Mouse (Mus musculus) erythroblast, adult 5-6 weeks (primary cell): ENCODE data around the gene Iqsec2. TPM values are rescaled to one million over a fixed set of nuclear protein-coding genes. Genes with fewer than 3 reads are reported as not detected.

Experiments
- ATAC-seq: replicated peaks from 2 replicates; pipeline ENCODE4 v1.8.0; 2016; ENCODE audit warnings: moderate number of reproducible peaks, mild to moderate bottlenecking, moderate TSS enrichment, inconsistent platforms; ENCODE audit not compliant: poor library complexity, low FRiP score, severe bottlenecking
- total RNA-seq, 2 experiments: library from RNA; stranded (forward) in 1 of 2; stranded (reverse) in 1 of 2; fragments of 150-400 nt in 1 of 2; fragments of 200-764, 138-1000 nt in 1 of 2; gene quantifications; 2 replicates each; pipeline versions ENCODE4 v1.2.3 to v1.2.4; 2015 to 2017; ENCODE audit warnings: low replicate concordance in 2 of 2

Iqsec2 gene
- total RNA-seq (2015; ENCODE audit: low replicate concordance) = 0.84 and 1.2 TPM in 2 replicates
- 0.26 TPM in 1 of 2 replicates, not detected in the other for total RNA-seq (2017; ENCODE audit: low replicate concordance)

- no peak for ATAC-seq
Measured at GRCm38 (mm10) chrX:152143941-152144741, at the start of gene Iqsec2. Gene Iqsec2 (plus strand): TSS chrX:152144268.

- no peak for ATAC-seq
Measured at GRCm38 (mm10) chrX:152097572-152097971, 46.5 kb upstream of the Iqsec2 start.

- ATAC-seq = no peak
Measured at GRCm38 (mm10) chrX:152121687-152122086, 22.4 kb upstream of the Iqsec2 start.

- ATAC-seq = no peak
Measured at GRCm38 (mm10) chrX:152130777-152131176, 13.3 kb upstream of the Iqsec2 start.

- ATAC-seq = no peak
Measured at GRCm38 (mm10) chrX:152132029-152132428, 12.0 kb upstream of the Iqsec2 start.

- ATAC-seq = no peak
Measured at GRCm38 (mm10) chrX:152135195-152135594, 8.9 kb upstream of the Iqsec2 start.

GRCm38 (mm10) chrX:152144742-152145214, 710 bp downstream of the Iqsec2 start:
- no peak for ATAC-seq

GRCm38 (mm10) chrX:152146150-152146549, 2.1 kb downstream of the Iqsec2 start:
- no peak for ATAC-seq

GRCm38 (mm10) chrX:152146691-152147090, 2.6 kb downstream of the Iqsec2 start:
- ATAC-seq = no peak

- ATAC-seq = 0 out of 2 replicates have a peak, but pooled peaks have one; percentile 49
Measured at GRCm38 (mm10) chrX:152147451-152148116, 3.5 kb downstream of the Iqsec2 start.

GRCm38 (mm10) chrX:152148706-152149105, 4.6 kb downstream of the Iqsec2 start:
- no peak for ATAC-seq

GRCm38 (mm10) chrX:152151709-152152108, 7.6 kb downstream of the Iqsec2 start:
- ATAC-seq = no peak

- no peak for ATAC-seq
Measured at GRCm38 (mm10) chrX:152158294-152158693, 14.2 kb downstream of the Iqsec2 start.

- no peak for ATAC-seq
Measured at GRCm38 (mm10) chrX:152161404-152161803, 17.3 kb downstream of the Iqsec2 start.

GRCm38 (mm10) chrX:152164061-152164460, 20.0 kb downstream of the Iqsec2 start:
- ATAC-seq = no peak

- no peak for ATAC-seq
Measured at GRCm38 (mm10) chrX:152166161-152166560, 22.1 kb downstream of the Iqsec2 start.

GRCm38 (mm10) chrX:152168521-152168920, 24.5 kb downstream of the Iqsec2 start:
- no peak for ATAC-seq

GRCm38 (mm10) chrX:152171041-152172026, 27.3 kb downstream of the Iqsec2 start:
- no peak for ATAC-seq

GRCm38 (mm10) chrX:152172487-152172935, 28.4 kb downstream of the Iqsec2 start:
- ATAC-seq = no peak

GRCm38 (mm10) chrX:152175284-152175683, 31.2 kb downstream of the Iqsec2 start:
- ATAC-seq = no peak
